Mouse (Mus musculus): ENCODE measurements around the gene Polr2f. TPM values are rescaled to one million over a fixed set of nuclear protein-coding genes. Genes with fewer than 3 reads are reported as not detected.

The Polr2f gene
- polyA plus RNA-seq, 2 experiments: 192 to 334 TPM

- no peaks in the 10 kb centered on the region for H3K9me3 ChIP-seq (ENCODE audit: control insufficient read depth, low read length)
- H3K4me2 ChIP-seq (replicated peaks; ENCODE audit: low read depth, low read length, severe bottlenecking): no peak overlapping the region
- H3K9ac ChIP-seq (ENCODE audit: low read depth, low read length, severe bottlenecking): no peak overlapping the region
- ATAC-seq (ENCODE audit: low FRiP score, low read depth): no peak
- peaks cover 57% of the 10 kb centered on the region for H3K36me3 ChIP-seq (ENCODE audit: control insufficient read depth, insufficient read depth, low read length)
- H3K4me1 ChIP-seq (ENCODE audit: control insufficient read depth, insufficient read depth, low read length): no peaks in the 10 kb centered on the region
- WGBS: 71% methylated on average over 8 of the region's 8 CpGs
- peak overlapping the region; percentile 65 for H3K27ac ChIP-seq (replicated peaks; ENCODE audit: low read depth, low read length)
- H3K27me3 ChIP-seq (ENCODE audit: control insufficient read depth, insufficient read depth, low read length): no peaks in the 10 kb centered on the region
- no peak for DNase-seq (ENCODE audit: low spot score)
- no peak overlapping the region for H3K4me3 ChIP-seq (replicated peaks; ENCODE audit: low read length)
- TF ChIP-seq POLR2A (IDR thresholded peaks at IDR 0.05; ENCODE audit: borderline replicate concordance, extremely low read depth, insufficient read depth, insufficient read length): no peak
Measured at GRCm38 (mm10) chr15:79151881-79152280, 11.1 kb downstream of the Polr2f start.

- H3K27me3 ChIP-seq (ENCODE audit: control insufficient read depth, insufficient read depth, low read length): no peaks in the 10 kb centered on the region
- no peak overlapping the region for H3K9ac ChIP-seq (ENCODE audit: low read depth, low read length, severe bottlenecking)
- H3K36me3 ChIP-seq (ENCODE audit: control insufficient read depth, insufficient read depth, low read length): peaks cover 49% of the 10 kb centered on the region
- no peak overlapping the region for H3K4me3 ChIP-seq (replicated peaks; ENCODE audit: low read length)
- no peak for TF ChIP-seq POLR2A (IDR thresholded peaks at IDR 0.05; ENCODE audit: borderline replicate concordance, extremely low read depth, insufficient read depth, insufficient read length)
- H3K4me2 ChIP-seq (replicated peaks; ENCODE audit: low read depth, low read length, severe bottlenecking): no peak overlapping the region
- H3K4me1 ChIP-seq (ENCODE audit: control insufficient read depth, insufficient read depth, low read length): no peaks in the 10 kb centered on the region
- H3K27ac ChIP-seq (replicated peaks; ENCODE audit: low read depth, low read length): no peak overlapping the region; the same call in 1 of the 2 replicates
- 60% methylated on average over 6 of the region's 6 CpGs for WGBS
- no peak for ATAC-seq (ENCODE audit: low FRiP score, low read depth)
- no peaks in the 10 kb centered on the region for H3K9me3 ChIP-seq (ENCODE audit: control insufficient read depth, low read length)
- DNase-seq (ENCODE audit: low spot score): no peak
Measured at GRCm38 (mm10) chr15:79152709-79153108, 11.9 kb downstream of the Polr2f start.

- no peak for TF ChIP-seq POLR2A (IDR thresholded peaks at IDR 0.05; ENCODE audit: borderline replicate concordance, extremely low read depth, insufficient read depth, insufficient read length)
- H3K36me3 ChIP-seq (ENCODE audit: control insufficient read depth, insufficient read depth, low read length): peaks cover 26% of the 10 kb centered on the region
- no peaks in the 10 kb centered on the region for H3K9me3 ChIP-seq (ENCODE audit: control insufficient read depth, low read length)
- H3K27me3 ChIP-seq (ENCODE audit: control insufficient read depth, insufficient read depth, low read length): no peaks in the 10 kb centered on the region; the same call in 1 of the 2 replicates
- ATAC-seq (ENCODE audit: low FRiP score, low read depth): no peak
- H3K4me1 ChIP-seq (ENCODE audit: control insufficient read depth, insufficient read depth, low read length): no peaks in the 10 kb centered on the region
- no peak overlapping the region for H3K4me2 ChIP-seq (replicated peaks; ENCODE audit: low read depth, low read length, severe bottlenecking)
- no peak overlapping the region for H3K4me3 ChIP-seq (replicated peaks; ENCODE audit: low read length)
- no peak for DNase-seq (ENCODE audit: low spot score)
- H3K9ac ChIP-seq (ENCODE audit: low read depth, low read length, severe bottlenecking): no peak overlapping the region
- 41% methylated on average over 3 of the region's 3 CpGs for WGBS
- H3K27ac ChIP-seq (replicated peaks; ENCODE audit: low read depth, low read length): no peak overlapping the region
Measured at GRCm38 (mm10) chr15:79155572-79155971, 14.8 kb downstream of the Polr2f start.

DNA sequence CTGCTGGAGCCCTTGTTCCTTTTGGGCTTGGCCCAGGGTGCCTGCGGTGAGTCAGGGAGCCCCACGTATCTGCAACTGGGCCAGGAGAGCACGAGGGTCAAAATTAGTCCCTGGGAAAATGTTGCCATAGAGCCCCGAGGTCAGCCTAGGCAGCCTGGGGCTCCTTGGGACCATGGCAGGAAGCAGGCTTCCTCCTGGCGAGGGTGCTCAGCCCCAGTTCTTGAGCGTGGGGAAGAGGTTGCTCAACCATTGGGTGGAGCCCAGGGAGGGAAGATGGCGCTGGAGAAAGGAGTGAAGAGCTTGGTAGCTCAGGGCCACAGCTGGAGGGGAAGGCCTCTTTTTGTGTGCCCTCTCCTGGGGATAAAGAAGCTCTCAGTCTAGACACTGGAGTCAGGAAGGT is 21.5 kb downstream of the Polr2f start:
- Histone ChIP-seq H3K27ac (replicated peaks; ENCODE audit: low read depth, low read length) (no peak overlapping the region), H3K9me3 (ENCODE audit: control insufficient read depth, low read length) (no peaks in the 10 kb centered on the region), H3K4me1 (ENCODE audit: control insufficient read depth, insufficient read depth, low read length) (peaks cover 5% of the 10 kb centered on the region), H3K4me3 (replicated peaks; ENCODE audit: low read length) (no peak overlapping the region; the same call in 1 of the 2 replicates), H3K4me2 (replicated peaks; ENCODE audit: low read depth, low read length, severe bottlenecking) (0 out of 2 replicates have a peak overlapping the region, but pooled peaks have one; percentile 4), H3K36me3 (ENCODE audit: control insufficient read depth, insufficient read depth, low read length) (no peaks in the 10 kb centered on the region), H3K27me3 (ENCODE audit: control insufficient read depth, insufficient read depth, low read length) (peaks cover 40% of the 10 kb centered on the region), H3K9ac (ENCODE audit: low read depth, low read length, severe bottlenecking) (no peak overlapping the region)
- ATAC-seq (ENCODE audit: low FRiP score, low read depth): no peak
- 71% methylated on average over 7 of the region's 7 CpGs for WGBS
- TF ChIP-seq POLR2A (IDR thresholded peaks at IDR 0.05; ENCODE audit: borderline replicate concordance, extremely low read depth, insufficient read depth, insufficient read length): no peak
- no peak for DNase-seq (ENCODE audit: low spot score)

- Histone ChIP-seq H3K27me3 (ENCODE audit: control insufficient read depth, insufficient read depth, low read length) (peaks cover 40% of the 10 kb centered on the region), H3K4me2 (replicated peaks; ENCODE audit: low read depth, low read length, severe bottlenecking) (peak overlapping the region; percentile 32; the same call in 1 of the 2 replicates), H3K27ac (replicated peaks; ENCODE audit: low read depth, low read length) (no peak overlapping the region), H3K9ac (ENCODE audit: low read depth, low read length, severe bottlenecking) (no peak overlapping the region), H3K36me3 (ENCODE audit: control insufficient read depth, insufficient read depth, low read length) (no peaks in the 10 kb centered on the region), H3K4me3 (replicated peaks; ENCODE audit: low read length) (peak overlapping the region; percentile 31), H3K4me1 (ENCODE audit: control insufficient read depth, insufficient read depth, low read length) (peaks cover 5% of the 10 kb centered on the region), H3K9me3 (ENCODE audit: control insufficient read depth, low read length) (no peaks in the 10 kb centered on the region)
- 47% methylated on average over 14 of the region's 14 CpGs for WGBS
- ATAC-seq (ENCODE audit: low FRiP score, low read depth) (no peak), DNase-seq (ENCODE audit: low spot score) (no peak)
- no peak for TF ChIP-seq POLR2A (IDR thresholded peaks at IDR 0.05; ENCODE audit: borderline replicate concordance, extremely low read depth, insufficient read depth, insufficient read length)
Measured at GRCm38 (mm10) chr15:79162822-79163221, 22.0 kb downstream of the Polr2f start.

DNA sequence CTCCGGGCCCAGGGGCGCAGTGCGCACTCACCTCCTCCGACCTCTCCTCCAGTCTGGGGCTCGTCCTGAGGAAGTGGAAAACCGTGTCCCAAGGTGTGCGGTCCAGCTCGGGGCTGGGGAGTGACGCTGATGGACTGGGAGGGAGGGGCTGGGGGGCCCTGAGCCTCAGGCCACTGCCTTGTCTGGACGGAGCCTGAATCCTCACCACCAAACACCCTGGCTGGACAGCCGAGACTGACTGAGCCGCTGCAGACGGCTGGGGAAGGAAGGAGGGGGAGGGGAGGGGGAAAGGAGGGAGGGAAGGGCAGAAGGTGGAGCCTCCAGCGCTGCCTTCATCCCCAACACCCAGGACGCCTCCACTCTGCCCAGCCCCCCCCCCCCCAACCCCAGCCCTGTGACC is 23.4 kb downstream of the Polr2f start:
- Histone ChIP-seq H3K9me3 (ENCODE audit: control insufficient read depth, low read length) (no peaks in the 10 kb centered on the region), H3K4me3 (replicated peaks; ENCODE audit: low read length) (peak overlapping the region; percentile 31), H3K9ac (ENCODE audit: low read depth, low read length, severe bottlenecking) (no peak overlapping the region), H3K36me3 (ENCODE audit: control insufficient read depth, insufficient read depth, low read length) (no peaks in the 10 kb centered on the region), H3K27ac (replicated peaks; ENCODE audit: low read depth, low read length) (no peak overlapping the region), H3K4me2 (replicated peaks; ENCODE audit: low read depth, low read length, severe bottlenecking) (peak overlapping the region; percentile 32), H3K4me1 (ENCODE audit: control insufficient read depth, insufficient read depth, low read length) (peaks cover 5% of the 10 kb centered on the region), H3K27me3 (ENCODE audit: control insufficient read depth, insufficient read depth, low read length) (peaks cover 40% of the 10 kb centered on the region)
- no peak for DNase-seq (ENCODE audit: low spot score)
- no peak for TF ChIP-seq POLR2A (IDR thresholded peaks at IDR 0.05; ENCODE audit: borderline replicate concordance, extremely low read depth, insufficient read depth, insufficient read length)
- ATAC-seq (ENCODE audit: low FRiP score, low read depth): peak; percentile 27; the same call in 1 of the 2 replicates
- WGBS: 9% methylated on average over 11 of the region's 15 CpGs

All from limb, embryonic 14.5 days (tissue).